10 mouse cellular contexts compared by ENCODE assay signal in the genomic region with DNA sequence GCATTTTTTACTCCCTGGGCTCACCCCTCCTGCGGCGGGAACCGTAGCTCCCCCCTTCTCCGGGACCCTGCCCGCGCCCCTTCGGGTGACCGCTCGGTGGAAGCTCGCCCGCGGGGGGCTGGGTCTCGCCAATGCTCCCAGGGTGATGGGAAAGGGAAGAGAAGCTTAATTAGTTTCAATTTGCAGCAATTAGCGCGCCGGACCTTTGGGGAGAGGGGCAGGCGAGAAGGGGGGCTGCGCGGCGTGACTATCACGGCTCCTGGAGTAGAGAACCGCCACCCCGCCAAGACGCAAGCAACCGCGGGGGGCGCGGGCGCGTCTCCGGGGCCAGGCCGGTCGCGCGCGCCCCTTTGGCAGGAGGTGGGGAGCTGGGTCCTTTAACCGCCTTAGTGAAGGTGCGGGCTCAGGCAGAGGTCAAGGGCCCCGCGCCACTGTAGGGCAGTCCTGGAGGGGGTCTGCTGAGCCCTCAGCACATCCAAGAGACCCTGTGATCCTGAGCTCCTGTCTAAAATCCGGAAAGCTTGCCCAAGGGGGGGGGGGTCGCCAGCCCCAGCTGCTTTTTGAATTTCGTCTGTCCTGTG. TPM values are rescaled to one million over a fixed set of nuclear protein-coding genes. Genes with fewer than 3 reads are reported as not detected.
DNase-seq lines count a peak whose midpoint lies in the region; ATAC-seq and TF ChIP-seq lines count a peak whose summit lies in the region.
"Had no signal": no experiment of that assay in that cellular context is flagged by ENCODE, and none has a peak within 500 bp of the region (broad histone marks: within the 10 kb centered on the region; RNA-seq: fewer than 3 reads in every experiment).

No protein-coding gene starts in this region.

- H3K9me3 ChIP-seq in kidney, embryonic 14.5 days (ENCODE audit: control insufficient read depth, low read length): no peaks in the 10 kb centered on the region
- no peaks in the 10 kb centered on the region for H3K9me3 ChIP-seq in hindbrain, embryonic 12.5 days (replicated peaks)
- H3K9me3 ChIP-seq in midbrain, embryonic 12.5 days: no peaks in the 10 kb centered on the region

- no peaks in the 10 kb centered on the region for H3K36me3 ChIP-seq in kidney, embryonic 14.5 days (ENCODE audit: control insufficient read depth, insufficient read depth, low read length)
- no peaks in the 10 kb centered on the region for H3K36me3 ChIP-seq in hindbrain, embryonic 12.5 days
- no peaks in the 10 kb centered on the region for H3K36me3 ChIP-seq in midbrain, embryonic 12.5 days

- peak overlapping the region; percentile 24 for H3K4me3 ChIP-seq in kidney, embryonic 14.5 days (ENCODE audit: low read length)
- H3K4me3 ChIP-seq in cortical plate, adult 2 months (ENCODE audit: insufficient read depth, low read length): 0 out of 2 replicates have a peak overlapping the region, but pooled peaks have one; percentile 15
- peak overlapping the region; percentile 12 for H3K4me3 ChIP-seq in hindbrain, embryonic 12.5 days
- 0 out of 2 replicates have a peak overlapping the region, but pooled peaks have one; percentile 12 for H3K4me3 ChIP-seq in midbrain, embryonic 12.5 days

- peak overlapping the region; percentile 24 for H3K4me2 ChIP-seq in kidney, embryonic 14.5 days (replicated peaks; ENCODE audit: low read depth, low read length)
- peak overlapping the region; percentile 29 for H3K4me2 ChIP-seq in hindbrain, embryonic 12.5 days (replicated peaks)
- peak overlapping the region; percentile 36 for H3K4me2 ChIP-seq in midbrain, embryonic 12.5 days (replicated peaks)

- ATAC-seq in kidney, embryonic 14.5 days (ENCODE audit: low FRiP score, low TSS enrichment): no peak
- ATAC-seq in hindbrain, embryonic 12.5 days (ENCODE audit: low FRiP score): 0 out of 2 replicates have a peak, but pooled peaks have one; percentile 27
- no peak for ATAC-seq in midbrain, embryonic 12.5 days (ENCODE audit: low FRiP score, low read depth)

- no peaks in the 10 kb centered on the region for H3K4me1 ChIP-seq in kidney, embryonic 14.5 days (ENCODE audit: control insufficient read depth, insufficient read depth, low read length)
- no peaks in the 10 kb centered on the region for H3K4me1 ChIP-seq in cortical plate, adult 2 months (ENCODE audit: control insufficient read depth, insufficient read depth, low read length)
- peaks cover 5% of the 10 kb centered on the region; the same call in 1 of the 2 replicates for H3K4me1 ChIP-seq in hindbrain, embryonic 12.5 days
- peaks cover 17% of the 10 kb centered on the region; the same call in 1 of the 2 replicates for H3K4me1 ChIP-seq in midbrain, embryonic 12.5 days

- peaks cover 77% of the 10 kb centered on the region for H3K27me3 ChIP-seq in kidney, embryonic 14.5 days (ENCODE audit: control insufficient read depth, insufficient read depth, low read length)
- peaks cover 89% of the 10 kb centered on the region for H3K27me3 ChIP-seq in hindbrain, embryonic 12.5 days
- peaks cover 82% of the 10 kb centered on the region for H3K27me3 ChIP-seq in midbrain, embryonic 12.5 days

- no peak overlapping the region for H3K9ac ChIP-seq in kidney, embryonic 14.5 days (ENCODE audit: low read depth, low read length)
- no peak overlapping the region for H3K9ac ChIP-seq in hindbrain, embryonic 12.5 days
- H3K9ac ChIP-seq in midbrain, embryonic 12.5 days (replicated peaks): no peak overlapping the region

- WGBS in kidney, embryonic 14.5 days: 22% methylated on average over 38 of the region's 43 CpGs
- WGBS in hindbrain, embryonic 12.5 days: 15% methylated on average over 43 of the region's 43 CpGs
- 37% methylated on average over 31 of the region's 43 CpGs for whole genome bisulfite sequencing in midbrain, embryonic 12.5 days

- no peak for TF ChIP-seq CTCF in cortical plate, adult 2 months (IDR thresholded peaks at IDR 0.05; ENCODE audit: extremely low read depth, insufficient read depth, low read length)

- TF ChIP-seq POLR2A in cortical plate, adult 2 months (IDR thresholded peaks at IDR 0.05; ENCODE audit: extremely low read depth, insufficient read depth, low read length): no peak

- H3K27ac ChIP-seq in kidney, embryonic 14.5 days (ENCODE audit: low read depth, low read length): no peak overlapping the region
- no peak overlapping the region; the same call in 1 of the 2 replicates for H3K27ac ChIP-seq in cortical plate, adult 2 months (ENCODE audit: insufficient read depth, low read length)
- no peak overlapping the region for H3K27ac ChIP-seq in hindbrain, embryonic 12.5 days
- H3K27ac ChIP-seq in midbrain, embryonic 12.5 days (replicated peaks): no peak overlapping the region; the same call in 1 of the 2 replicates

- no peak for DNase-seq in kidney, postnatal 10 days
- no peak for DNase-seq in T-cell, adult 2 months (ENCODE audit: low spot score)
- DNase-seq in thymus, postnatal 4 days: no peak
- DNase-seq in cerebellum, adult 18-20 months: no peak
- DNase-seq: layer of hippocampus, postnatal 36 days; right cerebral cortex, adult 18-20 months had no signal

RNA-seq across cellular contexts. Expression of a gene that starts 12.9 kb away (rescaled TPM):
- 0.07 TPM in 1 of 2 replicates, not detected in the other for polyA plus RNA-seq in kidney, embryonic 14.5 days (2014; fragmentation: Nextera tagmentation; extraction: Ambion mirVana)
- polyA plus RNA-seq in cortical plate, adult 2 months (2012; rRNA removed): 17.5 and 19.5 TPM in 2 replicates
- 4.1 and 5.1 TPM in 2 replicates for polyA plus RNA-seq in hindbrain, embryonic 12.5 days (2016; fragmentation: Nextera tagmentation; extraction: Ambion mirVana)
- polyA plus RNA-seq in midbrain, embryonic 12.5 days (2016; fragmentation: Nextera tagmentation; extraction: Ambion mirVana): 13.9 and 25.5 TPM in 2 replicates
